Comparison of ENCODE assay signal across 23 mouse cellular contexts in genomic region chr2:129121986-129122385, GRCm38 (mm10).
"Had no signal": no experiment of that assay in that cellular context is flagged by ENCODE, and none has a peak within 500 bp of the region (broad histone marks: within the 10 kb centered on the region; RNA-seq: fewer than 3 reads in every experiment).

No protein-coding gene starts in this region.

- H3K27ac ChIP-seq: gastrocnemius, adult 2 months; heart, embryonic 10.5 days; hindbrain, embryonic 10.5 days; hindbrain, embryonic 12.5 days; hindbrain, embryonic 14.5 days; intestine, embryonic 15.5 days; layer of hippocampus, adult 2 months; left cerebral cortex, adult 2 months; limb, embryonic 10.5 days; limb, embryonic 12.5 days; liver, embryonic 13.5 days had no signal

- DNase-seq: gastrocnemius, adult 2 months; gastrocnemius, postnatal 10 days; gastrocnemius, postnatal 25 days; heart, adult 18-20 months; heart, postnatal 10 days; heart, postnatal 4 days; kidney, adult 18-20 months; kidney, adult 8-10 months; kidney, postnatal 10 days; kidney, postnatal 25 days; kidney, postnatal 4 days; liver; liver, embryonic 13.5 days had no signal

- H3K4me1 ChIP-seq: heart, embryonic 10.5 days; heart, embryonic 12.5 days; hindbrain, embryonic 10.5 days; hindbrain, embryonic 12.5 days; intestine, embryonic 15.5 days; limb, embryonic 10.5 days; limb, embryonic 12.5 days; liver, embryonic 13.5 days had no signal

- H3K27me3 ChIP-seq: heart, embryonic 12.5 days; hindbrain, embryonic 12.5 days; intestine, embryonic 15.5 days; limb, embryonic 12.5 days; liver, embryonic 13.5 days had no signal

- H3K4me3 ChIP-seq: gastrocnemius, adult 2 months; heart, embryonic 10.5 days; heart, embryonic 12.5 days; hindbrain, embryonic 10.5 days; hindbrain, embryonic 12.5 days; intestine, embryonic 15.5 days; layer of hippocampus, adult 2 months; left cerebral cortex, adult 2 months; limb, embryonic 10.5 days; limb, embryonic 12.5 days; liver, embryonic 13.5 days had no signal
